Mouse (Mus musculus): ENCODE measurements around the gene Scnm1.

DNA sequence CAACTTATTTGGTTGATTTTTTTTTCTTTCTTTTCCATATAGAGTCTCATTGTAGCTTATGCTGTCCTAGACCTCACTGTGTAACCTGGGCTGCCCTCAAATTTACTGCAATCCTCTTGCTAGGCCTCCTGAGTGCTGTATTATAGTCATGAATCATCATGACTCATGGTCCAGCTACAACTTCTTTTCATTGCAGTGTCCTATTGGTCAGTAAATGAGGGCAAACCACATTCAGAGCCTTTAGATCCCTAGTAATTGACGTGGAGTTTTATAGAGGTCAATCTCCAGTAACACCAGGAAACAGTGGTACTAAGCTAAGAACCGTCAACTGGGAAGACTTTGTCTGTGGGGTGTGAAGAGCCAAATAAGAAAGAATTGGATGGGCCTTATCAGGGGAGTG, 16.1 kb downstream of the Scnm1 start:
- TF ChIP-seq POLR2A (IDR thresholded peaks at IDR 0.05; ENCODE audit: insufficient read depth, low read depth, low read length): no peak
- TF ChIP-seq CTCF (IDR thresholded peaks at IDR 0.05): no peak
- no peak for TF ChIP-seq EP300 (IDR thresholded peaks at IDR 0.05; ENCODE audit: insufficient read depth, low read depth, low read length)
